Mouse (Mus musculus) liver, embryonic 14.5 days (tissue): ENCODE measurements around the gene Hipk2.

ENCODE experiments used
- CTCF ChIP-seq: IDR thresholded peaks from 2 replicates; pipeline ENCODE4 v1.5.1; 2016; ENCODE audit warnings: antibody characterized with exemption, low read depth, control low read depth
- EP300 ChIP-seq: IDR thresholded peaks from 2 replicates; pipeline ENCODE4 v1.6.1; 2016; ENCODE audit warnings: antibody characterized with exemption, low read depth

DNA sequence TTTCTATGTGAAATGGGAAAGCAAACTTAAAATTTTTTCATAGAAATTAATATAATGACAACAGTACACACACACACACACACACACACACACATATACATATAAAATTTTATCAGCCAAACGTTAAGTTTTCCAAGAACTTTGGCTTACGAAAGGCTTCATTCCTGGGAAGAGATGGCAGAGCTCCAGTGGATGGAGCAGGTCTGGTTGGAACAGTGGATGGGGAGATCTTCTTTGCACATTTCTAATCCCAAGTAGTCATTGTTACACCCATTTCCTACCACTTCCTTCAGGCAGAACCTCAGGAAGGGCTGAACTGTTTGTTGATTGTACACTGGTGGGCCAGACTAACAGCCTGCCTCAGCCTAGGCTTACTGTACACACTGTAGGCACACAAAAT lies 106.3 kb downstream of the Hipk2 start:
- TF ChIP-seq CTCF (no peak), EP300 (no peak)
